Mouse (Mus musculus) adrenal gland, postnatal 14 days (tissue): ENCODE results near the gene Ptgs2. TPM values are rescaled to one million over a fixed set of nuclear protein-coding genes. Genes with fewer than 3 reads are reported as not detected.
A peak's percentile ranks its signal among the peaks of the same experiment; 100 is the strongest.

Source experiments
- DNase-seq: peaks from one replicate; pipeline ENCODE4 v3.0.0; 2021; ENCODE audit warnings: mixed read lengths
- long read RNA-seq, 2 experiments: library from polyadenylated mRNA; stranded (forward); transcript quantifications; one replicate each; pipeline ENCODE4 v2.0.0; 2021
- total RNA-seq: library from RNA; stranded (reverse); gene quantifications from 2 replicates; pipeline ENCODE4 v1.2.3, GENCODE M21; 2021

Ptgs2 gene
- total RNA-seq = 0.30 and 2.3 TPM in 2 replicates
- long read RNA-seq, experiment 1 = 0 reads
- long read RNA-seq, experiment 2, full-length matches to known transcripts = 1 of 2 reads
- long read RNA-seq, experiment 2, partial matches to known transcripts = 0 of 2 reads
- long read RNA-seq, experiment 2, other reads (novel, unspliced or antisense) = 1 of 2 reads

DNA sequence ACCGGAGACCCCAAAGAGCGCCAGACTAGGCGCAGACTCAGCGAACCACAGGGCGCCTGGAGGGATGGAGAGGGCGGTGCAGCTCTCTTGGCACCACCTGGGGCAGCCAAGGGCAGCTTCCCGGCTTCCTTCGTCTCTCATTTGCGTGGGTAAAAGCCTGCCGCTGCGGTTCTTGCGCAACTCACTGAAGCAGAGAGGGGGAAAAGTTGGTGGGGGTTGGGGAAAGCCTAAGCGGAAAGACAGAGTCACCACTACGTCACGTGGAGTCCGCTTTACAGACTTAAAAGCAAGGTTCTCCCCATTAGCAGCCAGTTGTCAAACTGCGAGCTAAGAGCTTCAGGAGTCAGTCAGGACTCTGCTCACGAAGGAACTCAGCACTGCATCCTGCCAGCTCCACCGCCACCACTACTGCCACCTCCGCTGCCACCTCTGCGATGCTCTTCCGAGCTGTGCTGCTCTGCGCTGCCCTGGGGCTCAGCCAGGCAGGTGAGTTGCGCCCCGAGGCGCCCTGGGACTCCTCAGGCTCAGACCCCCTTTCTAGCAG, at the start of gene Ptgs2:
TSS of gene Ptgs2 (plus strand) at position 242 of the 544 bp plus-strand sequence.
- DNase-seq = peak; percentile 55

GRCm38 (mm10) chr1:150050256-150050655, 49.6 kb upstream of the Ptgs2 start:
- no peak for DNase-seq

DNA sequence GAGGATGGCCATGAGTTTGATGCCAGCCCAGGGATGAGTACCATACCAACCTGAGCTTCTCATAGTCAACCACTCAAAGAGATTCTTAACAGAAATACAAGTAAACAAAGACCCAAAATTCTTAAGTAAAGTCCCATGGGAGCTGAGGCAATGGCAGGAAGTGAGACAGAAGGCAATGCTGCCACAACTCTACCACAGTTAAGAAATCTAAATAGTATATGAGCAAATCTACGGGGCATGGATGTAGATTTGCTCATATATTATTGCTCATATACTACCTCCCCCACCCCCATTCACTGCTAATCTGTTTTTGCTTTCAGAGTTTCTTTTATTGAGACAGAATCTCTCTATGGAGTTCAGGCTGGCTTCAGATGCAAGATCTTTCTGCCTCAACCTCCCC, 34.1 kb upstream of the Ptgs2 start:
- DNase-seq = no peak

DNA sequence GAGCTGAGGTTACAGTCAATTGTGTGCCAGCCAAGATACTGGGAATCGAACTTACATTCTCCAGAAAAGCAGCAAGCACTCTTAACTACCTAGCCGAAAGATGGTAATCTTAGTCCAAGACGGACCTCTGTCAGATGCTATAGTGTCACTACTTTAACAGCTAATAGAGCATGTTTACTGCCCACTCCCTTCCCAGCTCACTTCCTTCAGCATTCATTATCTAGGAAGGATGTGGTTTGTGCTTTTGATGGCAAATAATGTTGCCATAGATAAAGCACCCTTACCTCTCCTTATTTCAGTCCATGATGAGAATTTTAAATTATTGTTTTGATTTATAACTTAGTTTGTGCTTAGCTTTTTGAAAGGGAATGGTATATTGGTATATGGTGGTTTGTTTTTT, 27.0 kb upstream of the Ptgs2 start:
- no peak for DNase-seq

DNA sequence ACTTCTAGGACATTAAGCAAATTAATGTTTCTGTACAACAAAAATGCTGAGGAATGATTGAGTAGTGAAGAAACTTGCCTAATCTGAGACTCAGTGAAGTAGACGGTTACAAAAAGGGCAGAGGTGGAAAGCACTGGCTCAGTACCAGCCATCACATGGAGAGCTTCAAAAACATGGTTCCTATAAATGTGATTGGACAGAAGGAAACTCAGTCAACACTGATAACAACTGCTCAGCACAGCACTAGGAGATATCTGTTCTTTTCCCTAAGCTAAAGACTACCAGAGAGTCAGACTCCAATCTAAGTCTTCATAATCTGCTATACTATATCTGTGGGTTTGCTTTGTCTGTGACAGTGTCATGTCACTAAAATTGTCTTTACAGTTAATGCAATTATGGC, 25.2 kb upstream of the Ptgs2 start:
- no peak for DNase-seq

DNA sequence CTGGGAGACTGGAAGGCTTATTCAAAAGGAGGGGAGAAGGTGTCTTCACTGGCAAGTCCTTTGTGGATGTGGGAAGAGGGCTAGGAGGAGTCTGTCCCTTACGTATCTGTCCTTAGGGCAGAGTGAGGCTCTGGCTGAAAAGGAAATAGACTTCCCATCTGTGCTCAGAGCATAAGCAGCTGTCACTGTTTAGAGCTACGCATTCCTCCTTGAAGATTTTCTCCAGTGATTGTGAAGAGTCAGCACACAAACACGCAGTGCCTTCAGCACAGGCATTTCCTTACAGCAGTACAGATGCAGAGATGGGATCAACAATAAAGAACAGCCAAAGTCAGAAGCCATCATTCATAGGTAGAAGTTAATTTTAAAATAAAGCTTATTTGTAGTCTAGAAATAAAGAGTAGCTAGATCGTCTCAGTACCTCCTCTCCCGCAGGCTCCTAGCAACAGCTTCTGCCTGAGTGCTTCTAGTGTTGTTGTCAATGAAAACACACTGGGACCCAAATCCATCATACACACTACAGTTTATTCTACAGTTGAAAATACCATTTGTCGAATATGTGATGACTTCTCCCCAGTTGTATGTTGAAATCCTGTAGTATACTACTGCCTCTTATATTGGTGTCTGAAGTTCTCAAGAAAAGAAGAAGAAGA, 10.7 kb upstream of the Ptgs2 start:
- DNase-seq = no peak

DNA sequence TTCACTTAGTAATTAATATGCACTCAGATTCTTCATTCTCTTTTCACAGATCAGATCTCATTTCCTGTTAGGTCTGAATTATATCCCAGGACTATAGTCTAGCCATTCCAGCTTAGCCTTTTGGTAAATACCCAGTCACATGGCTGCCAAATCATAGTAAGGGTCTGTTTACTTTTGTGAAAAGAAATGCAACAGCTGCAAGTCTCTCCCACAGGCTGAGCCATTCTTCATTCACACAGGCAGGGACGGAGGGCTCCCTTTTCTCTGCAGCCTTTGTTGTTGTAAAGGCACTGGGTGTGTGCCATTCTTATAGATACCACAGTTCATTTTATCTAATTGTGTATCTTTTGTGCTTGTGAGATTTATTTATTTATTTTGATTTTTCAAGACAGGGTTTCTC, 9.6 kb upstream of the Ptgs2 start:
- no peak for DNase-seq

DNA sequence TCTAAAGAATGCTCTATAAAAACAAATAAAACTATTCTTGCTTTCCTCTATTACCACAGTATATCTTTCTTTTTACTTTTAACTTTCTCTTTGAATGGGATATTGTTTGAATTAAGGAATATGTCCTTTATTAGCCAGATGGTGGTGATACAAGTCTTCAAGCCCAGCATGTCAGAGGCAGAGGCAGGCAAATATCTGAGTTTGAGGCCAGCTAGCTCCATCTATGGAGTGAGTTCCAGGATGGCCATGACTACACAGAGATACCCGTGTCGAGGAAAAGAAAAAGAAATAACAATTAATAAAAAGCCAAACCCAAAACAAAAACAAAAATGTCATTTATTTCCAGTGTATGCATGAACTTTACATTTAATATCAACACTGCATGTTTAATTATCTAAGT, 2.8 kb upstream of the Ptgs2 start:
- no peak for DNase-seq

DNA sequence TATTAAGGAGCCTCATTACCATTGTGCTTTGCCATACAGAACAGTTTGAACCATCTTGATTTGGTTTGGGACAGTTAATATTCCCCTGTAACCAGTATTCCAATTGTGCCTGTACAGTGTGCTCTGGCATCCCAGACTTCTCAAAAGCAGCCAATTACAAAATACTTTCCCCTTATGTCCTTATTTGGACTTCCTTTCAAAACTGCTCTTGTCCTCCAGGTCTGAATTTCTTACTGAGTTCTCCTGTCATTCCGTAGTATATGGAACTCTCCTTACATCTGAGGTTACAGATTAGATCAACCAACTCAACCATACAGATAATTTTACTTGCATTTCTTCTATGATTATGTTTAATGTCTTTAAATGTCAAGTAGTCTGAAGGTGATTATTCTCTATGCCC, 2.1 kb upstream of the Ptgs2 start:
- no peak for DNase-seq

- no peak for DNase-seq
Measured at GRCm38 (mm10) chr1:150099374-150099773, 457 bp upstream of the Ptgs2 start.

- DNase-seq = no peak
Measured at GRCm38 (mm10) chr1:150104228-150104720, 4.4 kb downstream of the Ptgs2 start.

GRCm38 (mm10) chr1:150106736-150107135, 6.9 kb downstream of the Ptgs2 start:
- DNase-seq = no peak

DNA sequence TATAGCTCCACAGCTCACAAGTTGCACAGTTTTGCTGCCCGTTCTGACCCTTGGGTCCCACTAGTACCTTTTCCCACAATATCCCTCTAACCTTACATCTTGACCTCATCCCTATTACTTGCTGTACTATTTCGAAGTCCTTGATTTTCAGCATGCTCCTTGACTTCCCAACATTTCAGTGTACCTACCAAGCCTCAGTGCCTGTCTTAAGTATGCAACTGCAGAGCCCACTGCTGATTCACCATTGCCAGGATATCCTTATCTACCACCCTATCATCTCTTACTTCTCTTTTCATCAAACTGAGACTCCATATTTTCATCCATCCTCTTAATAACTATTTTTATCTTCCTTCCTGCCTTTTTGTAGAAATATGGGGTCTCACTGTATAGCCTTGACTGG, 9.8 kb downstream of the Ptgs2 start:
- no peak for DNase-seq

DNA sequence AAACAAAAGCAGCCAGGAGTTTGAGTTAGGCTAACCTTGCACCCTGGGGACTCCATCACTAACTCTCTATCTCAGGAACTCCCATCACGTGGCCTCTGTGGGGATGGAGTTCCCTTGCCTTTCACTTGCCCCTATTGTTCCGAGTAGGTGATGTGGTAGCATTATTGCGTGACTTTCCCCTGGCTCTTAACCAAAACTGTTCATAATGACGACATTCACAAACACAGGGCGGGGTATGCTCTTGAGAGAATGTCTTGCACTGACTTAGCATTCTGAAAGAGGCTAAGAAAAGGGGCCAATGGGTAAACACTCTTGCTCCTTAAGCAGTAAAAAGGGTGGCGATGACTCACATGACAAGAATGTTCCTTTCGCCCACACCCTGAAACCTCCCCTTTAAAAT, 15.5 kb downstream of the Ptgs2 start:
- DNase-seq = no peak

DNA sequence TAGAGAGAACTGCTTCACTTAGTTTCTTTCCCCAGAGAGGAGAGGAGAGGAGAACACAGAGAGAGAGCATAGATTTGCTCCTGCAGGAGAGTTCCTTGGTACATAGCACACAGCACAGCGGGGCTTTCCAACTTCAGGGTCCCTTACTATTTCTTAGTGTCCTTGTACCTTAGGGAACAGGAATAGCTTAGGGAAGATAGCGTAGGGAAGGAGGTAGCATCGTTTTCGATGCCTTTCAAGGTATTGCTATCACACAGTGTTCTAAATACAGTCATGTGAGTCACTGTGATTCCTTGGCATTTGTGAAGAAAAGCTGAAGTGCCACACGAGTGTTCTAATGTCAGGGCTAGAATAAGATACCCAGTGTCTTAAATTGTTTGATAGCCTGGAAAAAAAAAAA, 18.5 kb downstream of the Ptgs2 start:
- DNase-seq = no peak

DNA sequence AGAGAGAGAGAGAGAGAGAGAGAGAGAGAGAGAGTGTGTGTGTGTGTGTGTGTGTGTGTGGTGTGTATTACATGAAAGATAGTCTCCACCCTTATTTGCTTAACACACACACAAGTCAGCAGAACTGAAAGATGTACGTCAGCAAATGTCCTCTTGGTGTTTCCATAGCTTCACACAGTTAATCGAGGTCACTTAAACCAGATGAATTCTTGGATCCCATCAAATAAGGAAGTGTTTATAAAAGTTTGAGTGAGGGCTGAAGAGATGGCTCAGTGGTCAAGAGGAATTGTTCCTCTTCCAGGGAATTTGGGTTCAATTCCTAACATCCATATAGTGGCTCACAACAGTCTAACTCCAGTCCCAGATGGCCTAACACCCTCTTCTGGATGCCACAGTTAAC, 25.7 kb downstream of the Ptgs2 start:
- no peak for DNase-seq

- no peak for DNase-seq
Measured at GRCm38 (mm10) chr1:150130070-150130469, 30.2 kb downstream of the Ptgs2 start.

GRCm38 (mm10) chr1:150130586-150131275, 30.9 kb downstream of the Ptgs2 start:
- no peak for DNase-seq

DNA sequence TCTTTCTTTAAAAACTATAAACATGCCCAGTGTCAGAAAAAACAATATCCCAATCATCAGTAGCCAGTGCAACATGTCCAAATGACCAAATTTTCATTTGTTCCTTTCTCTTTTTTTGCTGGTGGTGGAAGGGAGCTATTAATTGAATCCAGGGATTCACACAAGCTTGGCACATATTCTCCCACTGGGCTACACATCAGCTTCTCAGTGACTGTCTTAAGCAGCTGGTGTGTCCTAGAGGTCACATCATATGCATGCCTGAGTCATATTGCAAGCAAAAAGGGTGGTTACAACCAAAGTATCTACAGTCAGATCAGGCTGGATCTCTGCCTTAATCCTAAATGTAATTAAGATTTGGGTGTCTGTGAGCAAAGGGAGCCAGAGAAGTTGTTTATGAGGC, 35.5 kb downstream of the Ptgs2 start:
- no peak for DNase-seq

- DNase-seq = no peak
Measured at GRCm38 (mm10) chr1:150139730-150140129, 39.9 kb downstream of the Ptgs2 start.

DNA sequence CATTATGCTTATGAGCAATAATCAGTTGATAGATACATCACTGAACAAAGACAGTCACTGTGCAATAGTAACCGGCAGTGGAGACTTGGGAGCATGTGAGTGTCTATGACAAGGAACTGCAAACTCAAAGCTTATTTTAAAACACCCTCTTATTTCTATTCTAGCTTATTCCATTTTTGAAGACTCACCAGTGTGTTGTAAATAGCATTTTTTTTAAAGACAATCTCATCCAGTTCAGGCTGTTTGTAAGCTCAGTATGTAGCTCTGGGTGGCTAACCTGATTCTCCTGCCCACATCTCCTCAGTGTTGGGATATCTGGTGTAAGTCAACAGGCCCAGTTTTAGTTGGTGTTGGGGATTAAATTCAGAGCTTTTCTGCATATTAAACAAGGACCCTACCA, 42.1 kb downstream of the Ptgs2 start:
- DNase-seq = no peak

DNA sequence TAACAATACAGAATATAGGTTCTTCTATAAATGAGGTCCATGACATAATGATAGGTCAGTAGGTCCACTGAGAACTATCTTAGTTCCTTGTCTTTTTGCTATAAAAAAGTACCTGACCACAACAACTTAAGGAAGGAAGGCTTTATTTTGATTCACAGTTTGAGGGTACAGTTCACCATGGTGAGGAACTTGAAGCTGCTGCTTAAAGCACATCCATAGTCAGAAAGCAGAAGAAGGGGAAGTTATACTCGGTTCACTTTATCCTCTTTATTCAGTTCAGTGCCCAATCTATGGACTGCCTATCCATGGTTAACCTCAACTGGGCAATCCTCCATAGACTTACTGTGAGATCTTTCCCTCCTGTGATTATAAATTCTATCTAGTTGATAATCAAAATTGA, 43.7 kb downstream of the Ptgs2 start:
- no peak for DNase-seq

GRCm38 (mm10) chr1:150145049-150145448, 45.2 kb downstream of the Ptgs2 start:
- DNase-seq = peak; percentile 53
